Mouse (Mus musculus) brain, adult 10 weeks (tissue): ENCODE results near the gene Cc2d2a. TPM values are rescaled to one million over a fixed set of nuclear protein-coding genes. Genes with fewer than 3 reads are reported as not detected.

Source experiments
- polyA plus RNA-seq: library from polyadenylated mRNA; stranded (reverse); fragments of 350-450 nt; fragmentation: Illumina TruSeq; extraction: RNeasy Lipid Tissue Mini Kit (QIAGEN cat#74804); gene quantifications from one replicate; pipeline ENCODE4 v1.2.3, GENCODE M21; 2015; ENCODE audit warnings: low read depth, low replicate concordance

Gene Cc2d2a
- polyA plus RNA-seq: 12.3 TPM

GRCm38 (mm10) chr5:43661997-43662961 lies at the start of gene Cc2d2a:
Gene Cc2d2a, plus strand, starts transcription at chr5:43662346.

Other genes with a start within 250 kb of the Cc2d2a start
- gene C1qtnf7, start 146.8 kb upstream of the Cc2d2a start, polyA plus RNA-seq: 1.1 TPM
- gene Bst1, start 156.5 kb downstream of the Cc2d2a start, polyA plus RNA-seq: 0.42 TPM
- gene Fbxl5, start 159.3 kb downstream of the Cc2d2a start, polyA plus RNA-seq: 105 TPM
- gene Cd38, start 206.2 kb downstream of the Cc2d2a start, polyA plus RNA-seq: 4.8 TPM